Mouse (Mus musculus): Measurements from ENCODE around the gene Pgls.

DNA sequence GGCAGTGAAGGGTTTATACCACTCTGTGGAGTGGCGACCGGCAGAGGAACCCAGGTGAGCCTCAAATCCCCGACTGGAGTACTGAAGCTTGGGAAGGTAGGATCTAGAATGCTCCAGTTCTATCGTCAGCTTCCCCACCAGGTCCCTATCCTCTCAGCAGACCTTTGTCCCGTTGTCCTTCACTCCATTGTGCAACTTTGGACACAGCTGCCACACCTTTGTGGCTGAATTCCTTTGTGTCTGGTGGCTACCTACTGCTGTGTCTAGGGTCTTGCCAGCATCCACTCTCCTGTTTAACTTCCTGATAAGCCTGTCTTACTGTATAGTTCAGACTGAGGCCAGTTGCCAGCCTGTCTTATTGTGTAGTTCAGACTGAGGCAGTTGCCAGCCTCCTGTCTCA lies 20.2 kb downstream of the Pgls start:
- TF ChIP-seq EP300 (IDR thresholded peaks at IDR 0.05): no peak
- TF ChIP-seq CTCF (IDR thresholded peaks at IDR 0.05): no peak
